Mouse (Mus musculus) ZHBTc4 (cell line): ENCODE results near the gene Srf.
A peak's percentile ranks its signal among the peaks of the same experiment; 100 is the strongest.

Source experiments
- DNase-seq: peaks from one replicate; pipeline ENCODE4 v3.0.0-alpha.2; 2011; ENCODE audit warnings: low read depth, low spot score

Srf gene

GRCm38 (mm10) chr17:46520385-46520979, 35.5 kb downstream of the Srf start:
- DNase-seq = peak; percentile 56

- no peak for DNase-seq
Observed at GRCm38 (mm10) chr17:46519971-46520370, 36.0 kb downstream of the Srf start.

GRCm38 (mm10) chr17:46513329-46513728, 42.6 kb downstream of the Srf start:
- no peak for DNase-seq

GRCm38 (mm10) chr17:46511059-46511710, 44.8 kb downstream of the Srf start:
- peak; percentile 72 for DNase-seq

GRCm38 (mm10) chr17:46505617-46506016, 50.4 kb downstream of the Srf start:
- no peak for DNase-seq

DNA sequence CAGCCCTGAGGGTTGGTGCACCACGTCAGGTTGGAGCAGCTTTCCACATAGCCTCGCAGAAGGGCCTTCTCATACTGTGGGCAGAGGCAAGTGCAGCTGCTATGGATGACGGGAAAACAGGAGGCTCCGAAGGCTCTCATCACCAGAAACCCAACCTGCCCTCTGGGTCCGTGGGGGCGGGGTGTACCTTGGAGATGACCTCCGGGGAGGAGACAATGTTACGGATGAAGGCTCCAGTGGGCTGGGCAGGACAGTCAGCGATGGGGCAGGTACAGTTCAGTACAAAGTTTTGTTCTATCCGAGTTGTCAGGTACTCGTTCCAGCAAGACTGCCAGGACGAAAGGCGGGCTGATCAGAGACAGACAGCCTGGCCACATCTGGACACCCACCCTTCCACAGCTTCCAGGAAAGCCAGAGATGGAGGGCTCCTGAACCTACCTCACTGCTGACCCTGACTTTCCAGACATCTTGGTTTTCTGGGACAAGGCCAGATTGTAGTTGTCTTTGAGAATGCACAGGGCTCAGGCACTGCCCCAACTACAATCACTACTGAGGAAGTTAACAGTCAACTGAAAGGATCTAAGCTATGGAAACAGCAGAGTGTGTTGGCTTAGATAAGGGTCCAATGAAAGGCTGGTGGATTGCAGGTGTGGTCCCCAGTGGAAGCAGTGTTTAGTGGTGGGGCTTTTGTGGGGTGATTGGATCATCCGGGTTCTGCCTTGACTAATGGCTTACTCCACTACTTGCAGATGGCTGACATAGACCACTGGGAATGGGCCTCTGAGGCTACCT, 51.9 kb downstream of the Srf start:
- DNase-seq = no peak

DNA sequence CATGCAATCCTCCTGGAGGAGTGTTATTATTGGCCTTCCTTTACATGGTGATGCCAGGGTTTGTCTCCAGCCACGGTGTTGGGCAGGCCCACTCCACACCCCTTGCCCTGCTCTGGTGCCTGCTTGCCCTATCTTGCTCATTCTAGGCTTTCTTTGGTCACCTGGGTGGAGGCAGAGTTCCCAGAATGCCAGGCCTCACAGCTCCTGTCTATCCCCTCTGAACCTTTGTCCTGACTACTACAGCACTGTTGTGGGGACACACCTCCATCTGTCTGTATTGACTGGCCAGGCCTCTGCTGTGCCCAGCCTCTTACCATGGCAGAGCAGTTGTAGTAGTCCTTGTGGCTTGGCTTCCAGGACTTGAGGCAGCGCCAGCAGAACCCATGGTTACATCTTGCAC, 53.2 kb downstream of the Srf start:
- DNase-seq = no peak
